14 mouse cellular contexts compared by ENCODE assay signal in genomic region chr7:98736780-98737550, GRCm38 (mm10).
"Had no signal": no experiment of that assay in that cellular context is flagged by ENCODE, and none has a peak within 500 bp of the region (broad histone marks: within the 10 kb centered on the region; RNA-seq: fewer than 3 reads in every experiment).

No protein-coding gene starts in this region.

- H3K27ac ChIP-seq: layer of hippocampus, adult 2 months; limb, embryonic 13.5 days; liver, embryonic 14.5 days; midbrain, embryonic 12.5 days; neural tube, embryonic 13.5 days; stomach, embryonic 15.5 days had no signal

- DNase-seq: kidney, postnatal 10 days; kidney, postnatal 4 days; left cerebral cortex, postnatal 4 days; lung, adult 18-20 months; retina, postnatal 1 day; right cerebral cortex, postnatal 4 days; thymus, adult 2 months; thymus, postnatal 25 days had no signal

- H3K4me3 ChIP-seq: layer of hippocampus, adult 2 months; limb, embryonic 13.5 days; midbrain, embryonic 12.5 days; neural tube, embryonic 13.5 days; stomach, embryonic 15.5 days had no signal
